Mouse (Mus musculus) stomach, embryonic 16.5 days (tissue): ENCODE results near the gene Draxin. TPM values are rescaled to one million over a fixed set of nuclear protein-coding genes. Genes with fewer than 3 reads are reported as not detected.
"Not testable (repeated sequence)": the region's sequence is repeated elsewhere in the genome, so short reads cannot be mapped to it uniquely, and the experiment has no call there.

Experiments used
- ATAC-seq: fragments of 200-750 bp; cut with Nextera tagmentation; 2 replicates; pipeline ENCODE4 v1.8.0; 2017; ENCODE audit warnings: moderate number of reproducible peaks, moderate TSS enrichment; ENCODE audit not compliant: insufficient read depth, low FRiP score
- H3K27ac ChIP-seq: fragments of 300-500 bp; sonication (generic); 2 replicates; pipeline ENCODE4 v1.5.1; 2014; ENCODE audit warnings: low read length
- H3K27me3 ChIP-seq: fragments of 300-500 bp; sonication (generic); 2 replicates; pipeline ENCODE4 v1.6.1; 2014; ENCODE audit warnings: low read length, control low read depth, mixed read lengths; ENCODE audit not compliant: control insufficient read depth, insufficient read depth
- H3K36me3 ChIP-seq: fragments of 300-500 bp; sonication (generic); 2 replicates; pipeline ENCODE4 v1.6.1; 2014; ENCODE audit warnings: low read length; ENCODE audit not compliant: control insufficient read depth, insufficient read depth
- H3K4me1 ChIP-seq: fragments of 300-500 bp; sonication (generic); 2 replicates; pipeline ENCODE4 v1.6.1; 2014; ENCODE audit warnings: low read length, control low read depth, mixed read lengths; ENCODE audit not compliant: control insufficient read depth, insufficient read depth
- H3K4me2 ChIP-seq: fragments of 300-500 bp; sonication (generic); 2 replicates; pipeline ENCODE4 v1.6.1; 2014; ENCODE audit warnings: low read depth, low read length, mixed read lengths
- H3K4me3 ChIP-seq: fragments of 300-500 bp; sonication (generic); replicated peaks from 2 replicates; pipeline ENCODE4 v1.5.1; 2014; ENCODE audit warnings: mild to moderate bottlenecking, low read length
- H3K9ac ChIP-seq: fragments of 300-500 bp; sonication (generic); 2 replicates; pipeline ENCODE4 v1.6.1; 2014; ENCODE audit warnings: low read length
- H3K9me3 ChIP-seq: fragments of 300-500 bp; sonication (generic); replicated peaks from 2 replicates; pipeline ENCODE4 v1.6.1; 2016; ENCODE audit warnings: low read length, control low read depth; ENCODE audit not compliant: control insufficient read depth
- WGBS: fragments of 180-500 bp; shearing (Covaris S2); extraction: QIAGEN DNeasy Blood & Tissue Kit; methylation state at CpG from one replicate; pipeline ENCODE4 v1.1.7; 2014; 5-methylcytosine and 5-hydroxymethylcytosine counted together
- microRNA-seq: library from miRNA; unstranded; fragments of <30 nt; microRNA quantifications from one replicate; pipeline ENCODE4, GENCODE M21; 2016
- polyA plus RNA-seq: library from polyadenylated mRNA; unstranded; fragments of >200 nt; fragmentation: Nextera tagmentation; extraction: Ambion mirVana; gene quantifications from 2 replicates; pipeline ENCODE4 v1.2.1, GENCODE M21; 2015

Draxin gene
- polyA plus RNA-seq, 1 experiment from 2014 or later: 0.04 TPM

DNA sequence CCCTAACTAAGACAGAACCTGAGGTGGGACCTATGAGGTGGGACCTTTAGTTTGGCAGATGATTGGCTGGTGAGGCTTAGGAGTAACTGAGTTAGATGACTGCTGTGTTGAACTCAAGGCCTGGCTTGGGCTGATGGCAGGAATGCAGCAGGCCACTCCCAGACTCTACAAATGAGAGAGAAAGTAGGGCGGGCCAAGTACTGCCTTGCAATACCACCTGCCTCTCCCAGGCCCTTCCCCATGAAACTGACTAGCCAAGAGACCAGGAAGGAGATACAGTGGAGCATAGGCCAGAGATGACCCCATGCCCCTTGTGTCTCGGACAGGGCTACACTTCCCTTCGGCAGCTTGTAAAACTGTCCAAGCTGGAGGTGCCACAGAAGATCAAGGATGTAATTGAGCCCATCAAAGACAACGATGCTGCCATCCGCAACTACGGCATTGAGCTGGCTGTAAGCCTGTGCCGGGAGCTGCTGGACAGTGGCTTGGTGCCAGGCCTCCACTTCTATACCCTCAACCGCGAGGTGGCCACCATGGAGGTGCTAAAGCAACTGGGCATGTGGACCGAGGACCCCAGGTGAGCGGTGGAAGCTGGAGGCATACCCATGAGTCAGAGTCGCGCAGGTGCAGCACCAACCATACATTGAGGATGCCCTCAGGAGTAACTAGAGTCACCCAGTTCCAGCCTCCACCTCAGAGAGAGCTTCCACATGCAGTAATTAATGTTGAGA is 79.3 kb downstream of the Draxin start:
- no peaks in the 10 kb centered on the region for H3K27me3 ChIP-seq
- peaks cover 25% of the 10 kb centered on the region for H3K36me3 ChIP-seq
- WGBS: 92% methylated on average over 13 of the region's 13 CpGs
- no peaks in the 10 kb centered on the region for H3K9me3 ChIP-seq
- no peak overlapping the region for H3K9ac ChIP-seq
- no peak overlapping the region for H3K4me3 ChIP-seq
- no peak for ATAC-seq
- H3K27ac ChIP-seq: no peak overlapping the region
- no peak overlapping the region for H3K4me2 ChIP-seq
- no peaks in the 10 kb centered on the region for H3K4me1 ChIP-seq

DNA sequence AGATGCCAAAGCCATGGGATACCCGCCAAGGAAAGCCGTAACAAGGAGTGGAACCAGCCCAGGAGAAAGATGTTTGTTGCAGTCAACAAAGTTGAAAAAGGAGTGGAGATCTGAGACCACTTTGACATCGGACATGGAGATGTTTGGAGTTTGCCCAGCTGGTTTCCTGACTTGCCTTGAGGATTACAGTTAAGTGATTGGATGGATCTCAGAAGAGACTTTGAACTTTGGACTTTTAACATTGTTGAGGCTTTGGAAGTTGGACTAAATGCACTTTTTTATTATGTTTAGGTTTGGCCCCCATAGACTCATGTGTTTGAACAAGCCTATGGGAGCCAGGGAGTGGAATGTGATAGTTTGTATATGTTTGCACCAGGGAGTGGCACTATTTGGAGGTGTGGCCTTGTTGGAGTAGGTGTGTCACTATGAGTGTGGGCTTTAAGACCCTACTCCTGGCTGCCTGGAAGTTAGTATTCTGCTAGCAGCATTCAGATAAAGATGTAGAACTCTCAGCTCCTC is 80.0 kb downstream of the Draxin start:
- H3K4me3 ChIP-seq, H3K9me3 ChIP-seq, H3K4me2 ChIP-seq, ATAC-seq, H3K9ac ChIP-seq, H3K27ac ChIP-seq, H3K27me3 ChIP-seq, H3K4me1 ChIP-seq: not testable (repeated sequence)
- H3K36me3 ChIP-seq: peaks cover 25% of the 10 kb centered on the region
- 78% methylated on average over 3 of the region's 3 CpGs for WGBS

Small RNA genes within 50 kb of the gene (microRNA-seq; reads per million reads assigned to microRNA genes)
- not detected for gene Mir7022

Other genes starting within 250 kb of the Draxin start
- gene Mfn2, start 226.0 kb downstream of the Draxin start, polyA plus RNA-seq: 43.0 and 47.4 TPM in 2 replicates
- 56.2 and 56.4 TPM in 2 replicates for gene Plod1, start 193.9 kb downstream of the Draxin start, polyA plus RNA-seq
- gene 2510039O18Rik, start 189.8 kb downstream of the Draxin start, polyA plus RNA-seq: 5.8 and 7.5 TPM in 2 replicates
- gene Nppb, start 144.9 kb downstream of the Draxin start, polyA plus RNA-seq: not detected in 2 replicates
- gene Nppa, start 130.0 kb downstream of the Draxin start, polyA plus RNA-seq: 0.18 TPM in 1 of 2 replicates, not detected in the other
- gene Clcn6, start 91.9 kb downstream of the Draxin start, polyA plus RNA-seq: 5.7 and 6.1 TPM in 2 replicates
- gene Mthfr, start 91.6 kb downstream of the Draxin start, polyA plus RNA-seq: 26.0 and 26.7 TPM in 2 replicates
- gene Agtrap, start 42.7 kb downstream of the Draxin start, polyA plus RNA-seq: 16.5 and 16.9 TPM in 2 replicates
- gene Mad2l2, start 314 bp downstream of the Draxin start, polyA plus RNA-seq: 35.1 and 36.1 TPM in 2 replicates
- gene Fbxo6, start 21.4 kb upstream of the Draxin start, polyA plus RNA-seq: 16.2 and 17.4 TPM in 2 replicates
- 6.5 and 7.5 TPM in 2 replicates for gene Fbxo44, start 29.8 kb upstream of the Draxin start, polyA plus RNA-seq
- gene Fbxo2, start 29.9 kb upstream of the Draxin start, polyA plus RNA-seq: 0.29 and 0.58 TPM in 2 replicates
- gene Disp3, start 157.3 kb upstream of the Draxin start, polyA plus RNA-seq: 0.12 and 0.19 TPM in 2 replicates